Mouse (Mus musculus) olfactory bulb, adult 2 months (tissue): ENCODE measurements at regions not wholly inside any gene's neighbourhood (a gene's known extent, or its start where the extent isn't known, plus 50 kb on each side); places are given as distances from the start of the nearest gene placed in this dataset.

Source experiments
- CTCF ChIP-seq: fragments of 200-500 bp; IDR thresholded peaks from 2 replicates; pipeline ENCODE4 v1.5.1; 2012; ENCODE audit warnings: low read depth, mild to moderate bottlenecking, low read length, moderate library complexity; ENCODE audit not compliant: insufficient read depth
- POLR2A ChIP-seq: fragments of 200-500 bp; IDR thresholded peaks from 2 replicates; pipeline ENCODE4 v1.6.1; 2012; ENCODE audit warnings: mild to moderate bottlenecking, low read depth, low read length, moderate library complexity; ENCODE audit not compliant: insufficient read depth

GRCm38 (mm10) chr2:38423886-38424277 is 84.8 kb downstream of the Lhx2 start:
- TF ChIP-seq CTCF, result no peak
- no peak for TF ChIP-seq POLR2A
